11 mouse cellular contexts compared by ENCODE assay signal in genomic region chr16:58751314-58751713, GRCm38 (mm10). TPM values are rescaled to one million over a fixed set of nuclear protein-coding genes. Genes with fewer than 3 reads are reported as not detected.
A peak's percentile ranks its signal among the peaks of the same experiment; 100 is the strongest.
DNase-seq lines count a peak whose midpoint lies in the region; ATAC-seq lines count a peak whose summit lies in the region.
"Had no signal": no experiment of that assay in that cellular context is flagged by ENCODE, and none has a peak within 500 bp of the region (broad histone marks: within the 10 kb centered on the region; RNA-seq: fewer than 3 reads in every experiment).

No protein-coding gene starts in this region.

- H3K27me3 ChIP-seq in heart, embryonic 16.5 days (ENCODE audit: control insufficient read depth, insufficient read depth, low read length), result no peaks in the 10 kb centered on the region

- H3K9me3 ChIP-seq in heart, embryonic 16.5 days (replicated peaks; ENCODE audit: control insufficient read depth, low read length), result no peaks in the 10 kb centered on the region
- H3K9me3 ChIP-seq: megakaryocyte, embryonic 14.5 days had no signal

- H3K36me3 ChIP-seq in heart, embryonic 16.5 days (ENCODE audit: control insufficient read depth, insufficient read depth), result no peaks in the 10 kb centered on the region

- H3K4me3 ChIP-seq in heart, embryonic 16.5 days (ENCODE audit: low read length), result no peak overlapping the region
- H3K4me3 ChIP-seq: megakaryocyte, embryonic 14.5 days had no signal

- H3K9ac ChIP-seq in heart, embryonic 16.5 days (ENCODE audit: low read length), result no peak overlapping the region

- intact Hi-C loops in heart, postnatal 25 days (cut with DNase I), result loop anchor here (5.0 kb wide), 3 partner anchors 124 to 454 kb away; no protein-coding TSS in a partner anchor
- intact Hi-C loops in gastrocnemius, postnatal 14 days (cut with DNase I; ENCODE audit: low total_unique reads), result no loop called here

- 21% methylated on average over 1 of the region's 1 CpGs for WGBS in heart, embryonic 16.5 days

- DNase-seq in heart, postnatal 25 days (ENCODE audit: low spot score), result no peak
- peak; percentile 59 for DNase-seq in 3T3-L1 (ENCODE audit: low read depth, low spot score)
- DNase-seq in Muller cell, postnatal 12 days (ENCODE audit: inconsistent ontology term), result peak; percentile 4
- peak; percentile 54 for DNase-seq in induced T-regulatory cell, adult 2 months (ENCODE audit: low read depth)
- DNase-seq in thymus, postnatal 25 days, result no peak
- no peak for DNase-seq in frontal cortex, postnatal 10 days (ENCODE audit: low spot score in 2 of 2)
- DNase-seq in gastrocnemius, postnatal 14 days, result no peak
- DNase-seq: cerebellum, postnatal 10 days had no signal

- ATAC-seq in heart, embryonic 16.5 days (replicated peaks; ENCODE audit: extremely low read depth, insufficient read depth, low FRiP score), result peak; percentile 49

- H3K4me2 ChIP-seq in heart, embryonic 16.5 days (ENCODE audit: low read depth, low read length), result no peak overlapping the region

- no peak overlapping the region for H3K27ac ChIP-seq in heart, embryonic 16.5 days (ENCODE audit: low read length)

- peaks cover 5% of the 10 kb centered on the region for H3K4me1 ChIP-seq in heart, embryonic 16.5 days (ENCODE audit: control insufficient read depth, insufficient read depth, low read length)

RNA-seq across cellular contexts. Expression of gene Olfr172, which starts 11.7 kb away (rescaled TPM):
- not detected in 2 replicates for polyA plus RNA-seq in heart, embryonic 16.5 days (2015; fragmentation: Nextera tagmentation; extraction: Ambion mirVana)
- not detected for total RNA-seq in heart, postnatal 25 days (2021)
- total RNA-seq in gastrocnemius, postnatal 14 days (2021), result not detected
- total RNA-seq: heart, adult 18-20 months had no signal

RNA-seq across cellular contexts. Expression of gene Cldnd1, which starts 23.6 kb away (rescaled TPM):
- polyA plus RNA-seq in heart, embryonic 16.5 days (2015; fragmentation: Nextera tagmentation; extraction: Ambion mirVana), result 101 and 112 TPM in 2 replicates
- total RNA-seq in heart, postnatal 25 days (2021), result 10 to 100 TPM; 55.7 to 59.6 TPM
- total RNA-seq in gastrocnemius, postnatal 14 days (2021), result 10 to 100 TPM; 59.4 to 67.2 TPM

RNA-seq across cellular contexts. Expression of gene Gpr15, which starts 32.4 kb away (rescaled TPM):
- 0.24 and 1.00 TPM in 2 replicates for polyA plus RNA-seq in heart, embryonic 16.5 days (2015; fragmentation: Nextera tagmentation; extraction: Ambion mirVana)
- not detected for total RNA-seq in heart, postnatal 25 days (2021)
- not detected for total RNA-seq in gastrocnemius, postnatal 14 days (2021)
- total RNA-seq: heart, adult 18-20 months had no signal

RNA-seq across cellular contexts. Expression of gene Olfr173, which starts 48.8 kb away (rescaled TPM):
- not detected in 2 replicates for polyA plus RNA-seq in heart, embryonic 16.5 days (2015; fragmentation: Nextera tagmentation; extraction: Ambion mirVana)
- not detected for total RNA-seq in heart, postnatal 25 days (2021)
- total RNA-seq in gastrocnemius, postnatal 14 days (2021), result not detected
- total RNA-seq: heart, adult 18-20 months had no signal

Comparison
In these comparisons a context has a peak if more than half of its experiments do, and no peak if none do; other contexts are left out.
1. DNase-seq: peak in 3T3-L1 (single experiment), Muller cell, postnatal 12 days (single experiment) and induced T-regulatory cell, adult 2 months (single experiment); none in heart, postnatal 25 days (single experiment), thymus, postnatal 25 days (single experiment), frontal cortex, postnatal 10 days (0 of 2) and gastrocnemius, postnatal 14 days (single experiment).